Mouse (Mus musculus): ENCODE results near the gene Zfp653.
A peak's percentile ranks its signal among the peaks of the same experiment; 100 is the strongest.
"Not testable (repeated sequence)": the region's sequence is repeated elsewhere in the genome, so short reads cannot be mapped to it uniquely, and the experiment has no call there.

Zfp653 gene

GRCm38 (mm10) chr9:22070791-22071573, at the start of gene Zfp653, which contains the start of gene Gm49318:
Zfp653 (minus strand) TSS chr9:22071376.
Gm49318 (minus strand) TSS chr9:22071259.
- DNase-seq (ENCODE audit: low spot score) = peak; percentile 98

GRCm38 (mm10) chr9:22119543-22119942, 48.4 kb upstream of the Zfp653 start:
- DNase-seq (ENCODE audit: low spot score) = no peak

DNA sequence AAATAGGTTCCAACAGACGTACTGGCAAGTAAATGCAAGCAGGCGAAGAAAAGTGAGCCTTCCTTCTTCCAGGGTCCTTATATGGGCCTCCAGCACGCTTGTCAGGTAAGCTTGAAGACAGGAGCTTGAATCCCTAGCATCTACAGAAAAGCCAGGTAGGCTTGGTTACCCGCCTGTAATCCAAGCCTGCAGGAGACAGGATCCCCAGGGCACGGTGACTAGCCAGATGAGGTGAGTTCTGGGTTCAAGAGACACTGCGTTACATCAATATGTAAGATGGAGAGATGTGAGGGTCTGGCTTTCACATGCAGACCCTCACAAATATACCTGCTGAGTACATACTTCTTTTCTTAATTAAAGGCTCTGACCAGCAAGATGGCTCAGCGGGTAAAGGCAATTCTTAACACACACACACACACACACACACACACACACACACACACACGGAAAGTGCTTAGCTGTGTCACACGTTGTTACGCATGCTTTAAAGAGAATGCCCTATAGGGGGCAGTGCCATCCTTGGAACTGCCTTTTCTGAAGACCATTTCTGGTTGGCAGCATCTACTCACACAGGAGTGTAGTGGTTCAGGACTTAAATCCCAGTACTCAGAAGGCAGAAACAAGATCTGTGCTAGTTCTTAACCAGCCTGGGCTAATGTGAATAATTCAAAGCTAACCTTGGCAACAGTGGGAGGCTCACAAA, 46.7 kb upstream of the Zfp653 start:
- DNase-seq (ENCODE audit: low spot score) = peak; percentile 58

DNA sequence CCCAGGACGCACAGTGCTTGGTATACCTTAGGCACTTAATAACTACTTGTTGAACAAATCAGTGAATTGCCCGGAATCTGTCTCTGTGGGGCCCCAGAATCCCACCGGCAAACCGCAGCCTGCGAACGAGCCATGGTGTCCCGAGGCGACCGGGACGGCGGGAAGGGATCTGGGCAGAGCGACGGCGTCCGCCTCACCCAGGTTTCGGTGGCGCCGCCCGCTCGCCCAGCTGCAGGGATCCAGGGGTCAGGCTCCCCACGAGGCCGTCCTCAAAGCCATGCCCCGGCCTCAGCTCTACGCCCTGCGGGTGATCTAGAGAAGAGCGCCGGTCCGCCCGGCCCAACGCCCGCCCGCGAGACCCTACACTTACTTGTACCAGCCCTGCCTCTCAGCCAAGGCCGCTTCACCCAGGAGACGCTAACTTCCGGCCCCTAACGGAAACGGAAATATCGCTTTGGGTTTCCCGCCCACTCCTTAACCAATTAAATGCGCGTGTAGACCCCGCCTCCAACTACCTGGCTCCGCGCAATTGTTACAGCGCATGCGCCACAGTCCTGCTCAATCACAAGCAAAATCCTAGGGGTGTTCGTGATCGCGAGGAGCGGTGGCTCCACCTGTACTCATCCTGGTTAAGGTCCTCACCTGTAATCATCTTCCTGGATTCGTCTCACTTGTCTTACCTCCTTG, 45.7 kb upstream of the Zfp653 start, which contains the start of gene Elof1:
Elof1 (minus strand) TSS at position 433 of the 687 bp plus-strand sequence.
- peak; percentile 94 for DNase-seq (ENCODE audit: low spot score)

GRCm38 (mm10) chr9:22116086-22116485, 44.9 kb upstream of the Zfp653 start:
- no peak for DNase-seq (ENCODE audit: low spot score)

GRCm38 (mm10) chr9:22115635-22116034, 44.5 kb upstream of the Zfp653 start:
- no peak for DNase-seq (ENCODE audit: low spot score)

GRCm38 (mm10) chr9:22108194-22108593, 37.0 kb upstream of the Zfp653 start:
- no peak for DNase-seq (ENCODE audit: low spot score)

DNA sequence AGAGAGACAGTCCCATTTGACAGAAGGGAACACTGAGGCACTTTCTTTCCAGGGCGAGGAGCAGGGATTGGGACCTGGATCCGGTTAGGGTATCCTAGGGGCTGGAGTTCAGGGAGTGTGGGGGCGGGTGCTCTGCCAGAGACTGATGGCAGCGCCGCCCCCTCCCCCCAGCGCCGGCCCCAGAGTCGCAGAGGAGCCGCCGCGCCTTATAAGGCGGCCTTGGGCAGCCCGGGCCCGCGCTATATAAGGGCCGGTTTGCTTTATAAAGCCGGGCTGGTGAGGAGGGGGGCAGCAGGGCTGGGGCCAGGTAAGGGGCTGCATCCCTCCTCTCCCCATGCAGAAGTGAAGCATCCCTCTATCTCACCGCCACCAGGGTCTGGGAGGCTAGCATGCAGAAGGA, 28.7 kb upstream of the Zfp653 start:
- DNase-seq (ENCODE audit: low spot score) = peak; percentile 34

GRCm38 (mm10) chr9:22098993-22099696, 28.0 kb upstream of the Zfp653 start, which contains the start of gene Cnn1:
Cnn1 (plus strand) TSS chr9:22099216.
- peak; percentile 45 for DNase-seq (ENCODE audit: low spot score)

DNA sequence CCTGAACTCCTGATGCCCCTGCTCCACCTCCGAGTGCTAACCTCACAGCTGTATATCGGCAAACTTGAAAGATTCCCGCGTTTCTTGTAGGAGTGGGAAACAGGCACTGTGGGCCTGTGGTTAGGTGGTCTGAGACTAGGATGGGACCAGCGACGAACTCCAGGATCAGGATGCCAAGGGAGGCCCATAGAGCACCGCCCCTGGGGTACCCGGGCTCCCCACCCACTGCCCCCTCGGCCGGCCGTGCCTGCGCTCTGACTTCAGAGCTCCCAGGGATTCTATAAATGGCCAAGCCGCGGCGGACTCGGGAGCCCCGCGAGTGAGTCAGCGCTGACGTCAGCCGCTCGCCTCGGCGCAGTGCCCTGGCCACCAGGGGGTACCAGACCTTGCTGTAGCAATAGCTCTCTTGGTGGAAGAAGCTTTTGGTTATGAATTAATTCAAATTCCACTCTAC, 24.7 kb upstream of the Zfp653 start:
- peak; percentile 91 for DNase-seq (ENCODE audit: low spot score)

DNA sequence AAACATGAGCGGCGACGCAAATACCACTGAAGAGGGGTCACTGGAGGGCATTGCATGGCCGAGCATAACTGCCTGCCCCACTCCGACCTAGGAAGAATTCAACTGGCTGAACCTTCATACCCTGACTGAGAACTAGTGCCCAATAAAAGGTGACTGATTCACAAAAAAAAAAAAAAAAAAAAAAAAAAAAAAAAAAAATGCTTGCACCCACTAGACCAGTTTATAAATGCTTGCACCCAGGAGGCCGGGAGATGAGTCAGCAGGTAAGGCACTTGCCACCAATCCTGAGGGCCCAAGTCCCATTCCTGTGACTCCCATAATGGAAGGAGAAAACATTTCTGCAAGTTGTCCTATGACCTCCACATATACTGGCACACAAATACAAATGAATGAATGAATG, 21.6 kb upstream of the Zfp653 start:
- DNase-seq (ENCODE audit: low spot score) = no peak

GRCm38 (mm10) chr9:22089986-22090385, 18.8 kb upstream of the Zfp653 start:
- no peak for DNase-seq (ENCODE audit: low spot score)

- DNase-seq (ENCODE audit: low spot score) = no peak
Measured at GRCm38 (mm10) chr9:22089281-22089680, 18.1 kb upstream of the Zfp653 start.

GRCm38 (mm10) chr9:22087034-22087618, 15.9 kb upstream of the Zfp653 start:
- DNase-seq (ENCODE audit: low spot score) = no peak

GRCm38 (mm10) chr9:22086012-22086411, 14.8 kb upstream of the Zfp653 start:
- DNase-seq (ENCODE audit: low spot score) = no peak

GRCm38 (mm10) chr9:22085022-22085834, 14.1 kb upstream of the Zfp653 start, which contains the start of gene Ecsit:
Ecsit (minus strand) TSS chr9:22085438.
- peak; percentile 94 for DNase-seq (ENCODE audit: low spot score)

DNA sequence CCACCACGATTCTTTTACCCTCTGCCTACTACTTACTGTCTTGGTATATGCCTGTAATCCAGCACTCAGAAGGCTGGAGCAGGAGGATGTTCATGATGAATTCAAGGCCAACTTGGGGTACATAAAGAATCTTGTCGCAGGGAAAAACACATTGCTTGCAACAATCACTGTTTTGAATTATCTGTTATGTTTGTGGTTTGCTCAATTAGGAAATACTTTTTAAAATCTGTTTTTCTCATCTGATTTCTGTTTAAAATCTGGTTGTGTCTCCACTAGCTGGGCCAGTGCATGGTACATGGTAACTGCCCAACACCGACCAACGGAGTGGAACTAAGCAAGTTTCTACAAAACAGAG, 13.5 kb upstream of the Zfp653 start:
- DNase-seq (ENCODE audit: low spot score) = no peak

DNA sequence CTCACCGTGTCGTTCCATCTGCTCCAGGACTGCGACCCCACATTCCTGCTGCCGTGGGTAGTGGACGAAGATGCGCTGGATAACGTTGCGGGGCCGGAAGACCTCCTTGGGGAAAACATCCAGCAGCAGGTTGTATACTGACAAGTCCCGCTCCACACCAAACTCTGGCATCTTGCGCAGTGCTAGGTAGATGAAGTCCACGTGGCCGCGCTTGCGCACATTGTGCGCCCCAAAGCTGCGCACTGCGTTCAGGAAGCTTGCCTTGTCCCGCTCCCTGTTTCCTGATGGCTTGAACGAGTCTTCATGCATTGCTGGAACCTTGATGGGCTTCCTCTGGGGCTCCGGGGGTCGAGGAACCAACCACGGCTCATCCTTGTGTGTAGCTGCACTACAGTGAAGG, 5.0 kb upstream of the Zfp653 start:
- DNase-seq (ENCODE audit: low spot score) = no peak

DNA sequence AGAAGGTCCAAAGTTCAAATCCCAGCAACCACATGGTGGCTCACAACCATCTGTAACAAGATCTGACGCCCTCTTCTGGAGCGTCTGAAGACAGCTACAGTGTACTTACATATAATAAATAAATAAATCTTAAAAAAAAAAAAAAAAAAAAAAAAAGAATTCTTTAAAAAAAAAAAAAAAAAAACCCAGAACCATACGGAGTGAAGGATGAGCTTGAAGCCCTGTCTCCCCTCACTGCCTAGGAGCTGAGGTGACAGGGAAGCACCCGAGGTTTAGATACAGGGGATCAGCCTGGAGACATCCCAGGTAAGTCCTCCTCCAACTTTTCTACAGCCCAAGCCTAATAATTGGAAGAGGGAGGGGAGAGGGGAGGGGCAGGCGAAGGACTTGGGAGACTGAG, 4.6 kb upstream of the Zfp653 start:
- not testable (repeated sequence) for DNase-seq (ENCODE audit: low spot score)

- DNase-seq (ENCODE audit: low spot score) = no peak
Measured at GRCm38 (mm10) chr9:22072276-22072675, 1.1 kb upstream of the Zfp653 start.
